Mouse (Mus musculus): ENCODE measurements around the gene Zfp575.
A peak's percentile ranks its signal among the peaks of the same experiment; 100 is the strongest.

DNA sequence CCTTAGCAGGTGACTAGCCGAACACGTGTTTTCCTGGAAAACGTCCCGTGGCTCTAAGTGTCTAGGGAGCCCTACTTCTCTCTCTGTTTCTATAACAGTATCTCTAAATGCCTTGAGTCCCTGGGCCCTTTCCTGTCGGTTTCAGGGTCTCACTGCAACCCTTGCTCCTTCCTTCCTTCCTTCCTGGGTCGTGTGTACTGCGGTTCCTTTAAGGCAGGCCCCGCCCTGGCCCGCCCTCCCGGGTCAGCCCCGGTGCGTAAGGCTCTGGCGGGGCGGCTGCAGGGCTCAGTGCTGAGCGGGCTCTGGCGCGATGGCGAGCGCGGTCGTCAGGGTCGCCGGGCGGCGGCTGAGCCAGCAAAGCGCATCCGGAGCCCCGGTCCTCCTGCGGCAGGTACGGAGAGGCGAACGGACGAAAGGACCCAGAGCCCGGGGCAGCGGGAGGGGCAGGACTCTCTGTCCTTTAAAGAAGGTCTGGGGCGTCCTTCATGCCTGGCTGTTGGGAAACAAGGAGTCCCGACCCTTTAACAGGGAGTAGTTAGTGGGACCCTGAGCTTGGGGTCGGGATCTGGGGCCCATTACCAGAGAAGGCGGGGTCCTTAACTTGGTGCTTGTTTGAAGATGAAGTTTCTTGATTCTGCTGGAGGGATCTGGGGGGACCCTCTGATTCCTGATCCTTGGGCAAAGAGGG, 6.3 kb upstream of the Zfp575 start:
- peak; percentile 82 for TF ChIP-seq POLR2A (IDR thresholded peaks at IDR 0.05; ENCODE audit: borderline replicate concordance, insufficient read depth, low read length)
- no peak for TF ChIP-seq CTCF (IDR thresholded peaks at IDR 0.05; ENCODE audit: borderline replicate concordance, insufficient read depth, low read depth, low read length)

All from cerebellum, adult 2 months (tissue).